Mouse (Mus musculus) midbrain, embryonic 11.5 days (tissue): ENCODE results near the gene Zfp704. TPM values are rescaled to one million over a fixed set of nuclear protein-coding genes. Genes with fewer than 3 reads are reported as not detected.

Source experiments
- ATAC-seq: fragments of 200-750 bp; cut with Nextera tagmentation; 2 replicates; pipeline ENCODE4 v1.8.0; 2017; ENCODE audit warnings: moderate TSS enrichment, moderate library complexity; ENCODE audit not compliant: low FRiP score
- DNase-seq: peaks from one replicate; pipeline ENCODE4 v3.0.0; 2015; ENCODE audit warnings: low spot score; ENCODE audit errors: missing footprints
- H3K27ac ChIP-seq: fragments of 300-500 bp; sonication (generic); 2 replicates; pipeline ENCODE4 v1.5.1; 2014; ENCODE audit warnings: low read depth, low read length
- H3K27me3 ChIP-seq: fragments of 300-500 bp; sonication (generic); 2 replicates; pipeline ENCODE4 v1.6.1; 2014; ENCODE audit warnings: mild to moderate bottlenecking, low read length, moderate library complexity, mixed read lengths; ENCODE audit not compliant: control insufficient read depth, insufficient read depth
- H3K36me3 ChIP-seq: fragments of 300-500 bp; sonication (generic); 2 replicates; pipeline ENCODE4 v1.6.1; 2014; ENCODE audit warnings: mild to moderate bottlenecking, low read length, moderate library complexity, mixed read lengths; ENCODE audit not compliant: control insufficient read depth, insufficient read depth
- H3K4me1 ChIP-seq: fragments of 300-500 bp; sonication (generic); 2 replicates; pipeline ENCODE4 v1.6.1; 2014; ENCODE audit warnings: low read length; ENCODE audit not compliant: control insufficient read depth, insufficient read depth
- H3K4me2 ChIP-seq: fragments of 300-500 bp; sonication (generic); 2 replicates; pipeline ENCODE4 v1.6.1; 2014; ENCODE audit warnings: mild to moderate bottlenecking, moderate library complexity
- H3K4me3 ChIP-seq: fragments of 300-500 bp; sonication (generic); 2 replicates; pipeline ENCODE4 v1.5.1; 2014; ENCODE audit warnings: low read depth, low read length
- H3K9ac ChIP-seq: fragments of 300-500 bp; sonication (generic); 2 replicates; pipeline ENCODE4 v1.6.1; 2014; ENCODE audit warnings: low read length
- H3K9me3 ChIP-seq: fragments of 300-500 bp; sonication (generic); 2 replicates; pipeline ENCODE4 v1.6.1; 2016; ENCODE audit warnings: low read length; ENCODE audit not compliant: control insufficient read depth
- WGBS: fragments of 180-500 bp; shearing (Covaris S2); extraction: QIAGEN DNeasy Blood & Tissue Kit; methylation state at CpG from one replicate; pipeline ENCODE4 v1.1.7; 2014; 5-methylcytosine and 5-hydroxymethylcytosine counted together
- polyA plus RNA-seq: library from polyadenylated mRNA; unstranded; fragments of >200 nt; fragmentation: Nextera tagmentation; extraction: Ambion mirVana; gene quantifications from 2 replicates; pipeline ENCODE4 v1.2.1, GENCODE M21; 2014

Gene Zfp704
- polyA plus RNA-seq, 1 experiment from 2014 or later, result 5.5 TPM

- Histone ChIP-seq H3K36me3 (no peaks in the 10 kb centered on the region), H3K9me3 (no peaks in the 10 kb centered on the region), H3K4me3 (no peak overlapping the region), H3K27me3 (no peaks in the 10 kb centered on the region), H3K9ac (no peak overlapping the region), H3K4me2 (no peak overlapping the region), H3K4me1 (no peaks in the 10 kb centered on the region), H3K27ac (no peak overlapping the region)
- WGBS, result 82% methylated on average over 2 of the region's 2 CpGs
- DNase-seq (peak; percentile 62), ATAC-seq (no peak)
Measured at GRCm38 (mm10) chr3:9477386-9477785, 132.5 kb downstream of the Zfp704 start.

GRCm38 (mm10) chr3:9476336-9476735 lies 133.5 kb downstream of the Zfp704 start:
- H3K4me1 ChIP-seq, result no peaks in the 10 kb centered on the region
- no peaks in the 10 kb centered on the region for H3K27me3 ChIP-seq
- 90% methylated on average over 3 of the region's 3 CpGs for WGBS
- no peaks in the 10 kb centered on the region for H3K9me3 ChIP-seq
- ATAC-seq (no peak), DNase-seq (peak; percentile 26)
- H3K4me2 ChIP-seq, result no peak overlapping the region
- no peak overlapping the region for H3K4me3 ChIP-seq
- no peak overlapping the region for H3K27ac ChIP-seq
- no peak overlapping the region for H3K9ac ChIP-seq
- no peaks in the 10 kb centered on the region for H3K36me3 ChIP-seq

GRCm38 (mm10) chr3:9475501-9475900 lies 134.4 kb downstream of the Zfp704 start:
- no peak for DNase-seq
- H3K27me3 ChIP-seq, result no peaks in the 10 kb centered on the region
- no peak overlapping the region for H3K27ac ChIP-seq
- no peaks in the 10 kb centered on the region for H3K36me3 ChIP-seq
- H3K4me2 ChIP-seq, result no peak overlapping the region
- no peak overlapping the region for H3K4me3 ChIP-seq
- 96% methylated on average over 5 of the region's 5 CpGs for WGBS
- H3K9ac ChIP-seq, result no peak overlapping the region
- no peaks in the 10 kb centered on the region for H3K4me1 ChIP-seq
- no peaks in the 10 kb centered on the region for H3K9me3 ChIP-seq
- ATAC-seq, result no peak

- H3K36me3 ChIP-seq, result no peaks in the 10 kb centered on the region
- H3K4me3 ChIP-seq, result no peak overlapping the region
- 93% methylated on average over 6 of the region's 6 CpGs for WGBS
- H3K27me3 ChIP-seq, result no peaks in the 10 kb centered on the region
- ATAC-seq, result no peak
- no peaks in the 10 kb centered on the region for H3K4me1 ChIP-seq
- DNase-seq, result peak; percentile 76
- no peaks in the 10 kb centered on the region for H3K9me3 ChIP-seq
- H3K27ac ChIP-seq, result no peak overlapping the region
- H3K9ac ChIP-seq, result no peak overlapping the region
- H3K4me2 ChIP-seq, result no peak overlapping the region
Measured at GRCm38 (mm10) chr3:9474331-9474730, 135.6 kb downstream of the Zfp704 start.

GRCm38 (mm10) chr3:9466287-9466686 lies 143.6 kb downstream of the Zfp704 start:
- Histone ChIP-seq H3K4me1 (no peaks in the 10 kb centered on the region), H3K36me3 (no peaks in the 10 kb centered on the region), H3K9ac (no peak overlapping the region), H3K4me2 (no peak overlapping the region), H3K27ac (no peak overlapping the region), H3K27me3 (no peaks in the 10 kb centered on the region), H3K4me3 (no peak overlapping the region), H3K9me3 (no peaks in the 10 kb centered on the region; the same call in 1 of the 2 replicates)
- DNase-seq, result peak; percentile 95
- ATAC-seq, result peak; percentile 72; the same call in 1 of the 2 replicates
- WGBS, result 50% methylated on average over 3 of the region's 3 CpGs

DNA sequence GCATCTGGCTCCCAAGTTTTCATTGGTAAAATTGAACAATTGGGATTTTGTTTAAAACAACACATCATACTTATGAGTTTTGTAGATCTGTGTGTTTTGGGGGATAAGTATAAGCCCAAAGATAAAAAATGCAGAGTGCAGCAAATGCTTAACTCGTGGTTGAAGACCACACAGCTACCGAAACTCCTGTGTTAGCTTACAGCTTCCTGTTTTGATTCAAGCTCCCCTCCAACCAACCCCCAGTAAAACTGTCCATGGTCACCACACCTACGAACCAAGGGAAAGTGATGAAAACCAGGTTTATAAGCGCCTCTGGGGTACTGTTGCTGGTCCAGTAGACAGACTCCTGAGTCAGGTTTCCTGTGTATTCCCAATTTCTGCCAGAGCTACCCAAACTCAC lies 144.2 kb downstream of the Zfp704 start:
- Histone ChIP-seq H3K27me3 (no peaks in the 10 kb centered on the region), H3K27ac (no peak overlapping the region), H3K4me1 (no peaks in the 10 kb centered on the region), H3K4me2 (no peak overlapping the region), H3K4me3 (no peak overlapping the region), H3K9me3 (no peaks in the 10 kb centered on the region; the same call in 1 of the 2 replicates), H3K36me3 (no peaks in the 10 kb centered on the region), H3K9ac (no peak overlapping the region)
- WGBS, result 84% methylated on average over 4 of the region's 4 CpGs
- ATAC-seq, result no peak
- no peak for DNase-seq

GRCm38 (mm10) chr3:9461660-9462059 lies 148.2 kb downstream of the Zfp704 start:
- 92% methylated on average over 5 of the region's 5 CpGs for WGBS
- Histone ChIP-seq H3K9me3 (no peaks in the 10 kb centered on the region; the same call in 1 of the 2 replicates), H3K27ac (no peak overlapping the region), H3K4me1 (no peaks in the 10 kb centered on the region), H3K36me3 (no peaks in the 10 kb centered on the region), H3K4me3 (no peak overlapping the region), H3K9ac (no peak overlapping the region), H3K27me3 (no peaks in the 10 kb centered on the region), H3K4me2 (no peak overlapping the region)
- DNase-seq (no peak), ATAC-seq (no peak)

- Histone ChIP-seq H3K4me3 (no peak overlapping the region), H3K27me3 (no peaks in the 10 kb centered on the region), H3K36me3 (no peaks in the 10 kb centered on the region), H3K4me2 (no peak overlapping the region), H3K4me1 (no peaks in the 10 kb centered on the region), H3K27ac (no peak overlapping the region), H3K9ac (no peak overlapping the region), H3K9me3 (no peaks in the 10 kb centered on the region; the same call in 1 of the 2 replicates)
- ATAC-seq (no peak), DNase-seq (peak; percentile 54)
- 88% methylated on average over 6 of the region's 6 CpGs for WGBS
Measured at GRCm38 (mm10) chr3:9460284-9460683, 149.6 kb downstream of the Zfp704 start.

GRCm38 (mm10) chr3:9456380-9456890 lies 153.4 kb downstream of the Zfp704 start:
- no peaks in the 10 kb centered on the region for H3K36me3 ChIP-seq
- WGBS, result 77% methylated on average over 10 of the region's 10 CpGs
- H3K27me3 ChIP-seq, result no peaks in the 10 kb centered on the region
- H3K9ac ChIP-seq, result no peak overlapping the region
- no peaks in the 10 kb centered on the region for H3K4me1 ChIP-seq
- ATAC-seq (no peak; the same call in 1 of the 2 replicates), DNase-seq (peak; percentile 75)
- H3K9me3 ChIP-seq, result no peaks in the 10 kb centered on the region
- no peak overlapping the region for H3K4me3 ChIP-seq
- H3K4me2 ChIP-seq, result no peak overlapping the region
- no peak overlapping the region for H3K27ac ChIP-seq
